Mouse (Mus musculus) stomach, embryonic 14.5 days (tissue): ENCODE measurements around the gene Entpd7. TPM values are rescaled to one million over a fixed set of nuclear protein-coding genes. Genes with fewer than 3 reads are reported as not detected.

Experiments
- ATAC-seq: fragments of 200-750 bp; cut with Nextera tagmentation; 2 replicates; pipeline ENCODE4 v1.8.0; 2017; ENCODE audit warnings: low read depth, moderate TSS enrichment; ENCODE audit not compliant: insufficient number of reproducible peaks, insufficient read depth, low FRiP score
- H3K27ac ChIP-seq: fragments of 300-500 bp; sonication (generic); 2 replicates; pipeline ENCODE4 v1.5.1; 2014; ENCODE audit warnings: mild to moderate bottlenecking, low read length, moderate library complexity, mixed read lengths
- H3K27me3 ChIP-seq: fragments of 300-500 bp; sonication (generic); 2 replicates; pipeline ENCODE4 v1.6.1; 2014; ENCODE audit warnings: low read length, control low read depth, mixed read lengths; ENCODE audit not compliant: control insufficient read depth, insufficient read depth
- H3K36me3 ChIP-seq: fragments of 300-500 bp; sonication (generic); 2 replicates; pipeline ENCODE4 v1.6.1; 2014; ENCODE audit warnings: mild to moderate bottlenecking, control low read depth, low read length, moderate library complexity, mixed read lengths; ENCODE audit not compliant: control insufficient read depth, insufficient read depth
- H3K4me1 ChIP-seq: fragments of 300-500 bp; sonication (generic); 2 replicates; pipeline ENCODE4 v1.6.1; 2014; ENCODE audit warnings: low read length, control low read depth, mixed read lengths; ENCODE audit not compliant: control insufficient read depth, insufficient read depth
- H3K4me2 ChIP-seq: fragments of 300-500 bp; sonication (generic); replicated peaks from 2 replicates; pipeline ENCODE4 v1.6.1; 2014; ENCODE audit warnings: low read depth, low read length, control low read depth
- H3K4me3 ChIP-seq: fragments of 300-500 bp; sonication (generic); 2 replicates; pipeline ENCODE4 v1.5.1; 2014; ENCODE audit warnings: low read depth, low read length, control low read depth
- H3K9ac ChIP-seq: fragments of 300-500 bp; sonication (generic); replicated peaks from 2 replicates; pipeline ENCODE4 v1.6.1; 2014; ENCODE audit warnings: low read depth, mild to moderate bottlenecking, control low read depth, low read length, moderate library complexity, mixed read lengths
- H3K9me3 ChIP-seq: fragments of 300-500 bp; sonication (generic); 2 replicates; pipeline ENCODE4 v1.6.1; 2016; ENCODE audit warnings: low read depth, low read length, control low read depth; ENCODE audit not compliant: control insufficient read depth
- WGBS: fragments of 180-500 bp; shearing (Covaris S2); extraction: QIAGEN DNeasy Blood & Tissue Kit; methylation state at CpG from one replicate; pipeline ENCODE4 v1.1.7; 2014; 5-methylcytosine and 5-hydroxymethylcytosine counted together
- polyA plus RNA-seq: library from polyadenylated mRNA; unstranded; fragments of >200 nt; fragmentation: Nextera tagmentation; extraction: Ambion mirVana; gene quantifications from 2 replicates; pipeline ENCODE4 v1.2.1, GENCODE M21; 2014

The Entpd7 gene
- polyA plus RNA-seq, 1 experiment from 2014 or later: 15.7 TPM

- no peak overlapping the region for H3K4me2 ChIP-seq
- WGBS: 77% methylated on average over 10 of the region's 10 CpGs
- ATAC-seq: no peak
- no peak overlapping the region for H3K9ac ChIP-seq
- peak overlapping the region; percentile 22; the same call in 1 of the 2 replicates for H3K27ac ChIP-seq
- no peaks in the 10 kb centered on the region for H3K9me3 ChIP-seq
- H3K4me1 ChIP-seq: peaks cover 18% of the 10 kb centered on the region
- no peaks in the 10 kb centered on the region for H3K36me3 ChIP-seq
- H3K4me3 ChIP-seq: no peak overlapping the region
- H3K27me3 ChIP-seq: no peaks in the 10 kb centered on the region
These were observed 9.9 kb upstream of the Entpd7 start for GRCm38 (mm10) chr19:43679474-43679981.

- Histone ChIP-seq H3K27me3 (no peaks in the 10 kb centered on the region), H3K4me1 (peaks cover 12% of the 10 kb centered on the region), H3K9me3 (no peaks in the 10 kb centered on the region), H3K9ac (no peak overlapping the region), H3K4me2 (no peak overlapping the region), H3K27ac (no peak overlapping the region), H3K36me3 (no peaks in the 10 kb centered on the region), H3K4me3 (no peak overlapping the region)
- no peak for ATAC-seq
- 85% methylated on average over 4 of the region's 4 CpGs for WGBS
These were observed 7.9 kb upstream of the Entpd7 start for GRCm38 (mm10) chr19:43681541-43681940.

GRCm38 (mm10) chr19:43692815-43693214, 3.3 kb downstream of the Entpd7 start:
- Histone ChIP-seq H3K27me3 (no peaks in the 10 kb centered on the region), H3K27ac (no peak overlapping the region), H3K4me1 (0 out of 2 replicates have a peak, but pooled peaks cover 6% of the 10 kb centered on the region), H3K4me2 (no peak overlapping the region), H3K4me3 (no peak overlapping the region), H3K9ac (no peak overlapping the region), H3K36me3 (peaks cover 10% of the 10 kb centered on the region; the same call in 1 of the 2 replicates), H3K9me3 (no peaks in the 10 kb centered on the region)
- WGBS: 92% methylated on average over 14 of the region's 14 CpGs
- ATAC-seq: no peak

- Histone ChIP-seq H3K36me3 (peaks cover 17% of the 10 kb centered on the region), H3K9me3 (no peaks in the 10 kb centered on the region), H3K27ac (no peak overlapping the region), H3K4me3 (no peak overlapping the region), H3K9ac (no peak overlapping the region), H3K4me2 (no peak overlapping the region), H3K4me1 (peaks cover 3% of the 10 kb centered on the region; the same call in 1 of the 2 replicates), H3K27me3 (no peaks in the 10 kb centered on the region)
- 46% methylated on average over 10 of the region's 10 CpGs for WGBS
- peak; percentile 75; the same call in 1 of the 2 replicates for ATAC-seq
These were observed 6.1 kb downstream of the Entpd7 start for GRCm38 (mm10) chr19:43695514-43695964.

GRCm38 (mm10) chr19:43697666-43698370, 8.3 kb downstream of the Entpd7 start:
- no peak for ATAC-seq
- no peak overlapping the region for H3K27ac ChIP-seq
- no peaks in the 10 kb centered on the region for H3K9me3 ChIP-seq

GRCm38 (mm10) chr19:43699021-43699762, 9.7 kb downstream of the Entpd7 start:
- H3K27me3 ChIP-seq: no peaks in the 10 kb centered on the region
- no peak for ATAC-seq
- peaks cover 9% of the 10 kb centered on the region for H3K36me3 ChIP-seq
- no peak overlapping the region for H3K4me2 ChIP-seq
- H3K27ac ChIP-seq: no peak overlapping the region
- H3K4me3 ChIP-seq: no peak overlapping the region
- H3K9ac ChIP-seq: no peak overlapping the region
- 50% methylated on average over 11 of the region's 11 CpGs for WGBS
- peaks cover 3% of the 10 kb centered on the region; the same call in 1 of the 2 replicates for H3K4me1 ChIP-seq
- H3K9me3 ChIP-seq: no peaks in the 10 kb centered on the region

More at GRCm38 (mm10) chr19:43697666-43698370, 8.3 kb downstream of the Entpd7 start:
- Histone ChIP-seq H3K4me1 (peaks cover 3% of the 10 kb centered on the region; the same call in 1 of the 2 replicates), H3K36me3 (peaks cover 7% of the 10 kb centered on the region), H3K4me2 (no peak overlapping the region), H3K4me3 (no peak overlapping the region), H3K27me3 (no peaks in the 10 kb centered on the region), H3K9ac (no peak overlapping the region)
- WGBS: 88% methylated on average over 5 of the region's 5 CpGs

GRCm38 (mm10) chr19:43699763-43700155, 10.3 kb downstream of the Entpd7 start:
- Histone ChIP-seq H3K4me1 (peaks cover 3% of the 10 kb centered on the region; the same call in 1 of the 2 replicates), H3K9me3 (no peaks in the 10 kb centered on the region), H3K36me3 (peaks cover 15% of the 10 kb centered on the region), H3K27ac (peak overlapping the region; percentile 27; the same call in 1 of the 2 replicates), H3K9ac (no peak overlapping the region), H3K27me3 (no peaks in the 10 kb centered on the region), H3K4me3 (no peak overlapping the region), H3K4me2 (no peak overlapping the region)
- no peak for ATAC-seq
- WGBS: 79% methylated on average over 6 of the region's 6 CpGs

GRCm38 (mm10) chr19:43704211-43704610, 14.7 kb downstream of the Entpd7 start:
- no peaks in the 10 kb centered on the region for H3K9me3 ChIP-seq
- H3K9ac ChIP-seq: no peak overlapping the region
- no peak overlapping the region for H3K27ac ChIP-seq
- H3K36me3 ChIP-seq: peaks cover 34% of the 10 kb centered on the region
- no peak overlapping the region for H3K4me2 ChIP-seq
- H3K4me3 ChIP-seq: no peak overlapping the region
- no peak for ATAC-seq
- no peaks in the 10 kb centered on the region for H3K4me1 ChIP-seq
- 64% methylated on average over 11 of the region's 11 CpGs for WGBS
- no peaks in the 10 kb centered on the region for H3K27me3 ChIP-seq
